Mouse (Mus musculus): ENCODE data around the gene Zfp553.
A peak's percentile ranks its signal among the peaks of the same experiment; 100 is the strongest.
"Not testable (repeated sequence)": the region's sequence is repeated elsewhere in the genome, so short reads cannot be mapped to it uniquely, and the experiment has no call there.

Zfp553 gene

DNA sequence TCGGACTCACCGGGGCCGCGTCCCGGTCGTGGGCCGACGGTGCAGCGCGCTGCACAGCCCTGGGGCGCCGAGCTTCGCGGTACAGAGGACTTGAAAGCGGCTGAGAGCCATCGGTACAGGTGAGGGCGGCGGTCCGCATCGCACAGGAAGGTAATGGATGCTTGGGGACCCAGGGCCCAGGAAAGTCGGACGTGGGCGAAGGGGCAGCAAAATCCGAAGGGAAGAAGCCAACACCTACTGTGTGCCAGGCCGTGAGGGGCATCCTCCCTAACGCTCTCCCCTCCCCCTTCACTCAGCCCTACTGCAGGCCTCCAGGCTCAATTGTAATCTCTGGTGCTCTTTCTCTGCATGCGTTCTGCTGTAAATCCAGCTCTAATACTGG lies 498 bp downstream of the Zfp553 start:
- no peak for DNase-seq (ENCODE audit: low spot score)

DNA sequence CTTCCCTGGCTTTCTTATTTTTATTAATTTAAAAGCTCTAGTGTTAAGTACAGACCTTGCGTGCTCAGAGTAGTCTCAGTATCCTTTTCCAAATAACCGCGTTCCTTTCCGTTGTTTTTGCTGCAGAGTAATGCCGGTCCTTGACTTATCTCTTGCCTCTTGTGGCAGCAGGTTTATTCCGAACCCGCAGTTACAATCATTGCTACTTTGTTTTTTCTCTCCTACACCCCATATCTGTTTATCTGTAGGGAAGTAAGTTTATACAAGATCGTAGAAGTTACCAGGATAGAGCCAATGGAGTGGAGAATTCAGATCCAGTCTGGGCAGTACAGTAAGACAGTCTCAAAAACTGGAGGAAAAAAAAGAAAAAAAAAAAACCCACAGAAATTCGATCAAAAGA lies 904 bp downstream of the Zfp553 start:
- DNase-seq (ENCODE audit: low spot score): no peak

DNA sequence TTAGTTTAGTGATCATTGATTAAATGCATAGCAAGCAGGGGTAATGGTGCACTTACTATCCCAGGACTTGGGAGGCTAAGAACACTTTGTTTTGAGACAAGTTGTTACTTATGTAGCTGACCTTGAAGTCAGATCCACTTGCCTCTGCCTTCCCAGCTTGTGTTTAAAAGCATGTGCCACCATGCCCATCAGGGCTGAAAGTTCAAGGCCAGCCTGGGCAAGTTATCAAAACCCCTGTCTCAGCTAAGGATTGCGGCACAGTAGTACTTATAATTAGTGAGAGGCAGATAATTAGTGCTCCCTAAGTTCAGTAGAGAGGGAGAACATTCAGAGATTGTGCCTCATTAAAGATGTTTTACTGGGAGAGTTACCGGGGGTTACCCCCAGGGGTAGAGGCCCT lies 1.9 kb downstream of the Zfp553 start:
- no peak for DNase-seq (ENCODE audit: low spot score)

DNA sequence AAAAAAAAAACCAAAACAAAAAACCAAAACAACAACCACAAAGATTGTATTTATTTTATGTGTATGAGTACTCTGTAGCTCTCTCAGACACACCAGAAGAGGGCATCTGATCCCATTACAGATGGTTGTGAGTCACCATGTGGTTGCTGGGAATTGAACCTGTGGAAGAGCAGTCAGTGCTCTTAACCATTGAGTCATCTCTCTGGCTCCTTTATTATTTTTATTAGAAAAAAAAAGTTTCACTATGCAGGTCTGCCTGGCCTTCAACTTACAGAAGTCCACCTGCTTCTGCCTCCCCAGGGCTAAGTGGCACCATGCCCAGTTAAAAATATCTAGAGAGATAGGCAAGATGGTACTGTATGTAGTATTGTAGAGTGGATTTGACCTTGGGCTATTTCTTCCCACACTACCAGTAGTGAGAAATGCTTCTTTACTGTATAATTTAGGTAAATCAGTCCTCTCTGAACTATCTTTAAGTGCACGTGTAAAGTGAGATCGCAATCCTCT lies 10.6 kb downstream of the Zfp553 start:
- no peak for DNase-seq (ENCODE audit: low spot score)

DNA sequence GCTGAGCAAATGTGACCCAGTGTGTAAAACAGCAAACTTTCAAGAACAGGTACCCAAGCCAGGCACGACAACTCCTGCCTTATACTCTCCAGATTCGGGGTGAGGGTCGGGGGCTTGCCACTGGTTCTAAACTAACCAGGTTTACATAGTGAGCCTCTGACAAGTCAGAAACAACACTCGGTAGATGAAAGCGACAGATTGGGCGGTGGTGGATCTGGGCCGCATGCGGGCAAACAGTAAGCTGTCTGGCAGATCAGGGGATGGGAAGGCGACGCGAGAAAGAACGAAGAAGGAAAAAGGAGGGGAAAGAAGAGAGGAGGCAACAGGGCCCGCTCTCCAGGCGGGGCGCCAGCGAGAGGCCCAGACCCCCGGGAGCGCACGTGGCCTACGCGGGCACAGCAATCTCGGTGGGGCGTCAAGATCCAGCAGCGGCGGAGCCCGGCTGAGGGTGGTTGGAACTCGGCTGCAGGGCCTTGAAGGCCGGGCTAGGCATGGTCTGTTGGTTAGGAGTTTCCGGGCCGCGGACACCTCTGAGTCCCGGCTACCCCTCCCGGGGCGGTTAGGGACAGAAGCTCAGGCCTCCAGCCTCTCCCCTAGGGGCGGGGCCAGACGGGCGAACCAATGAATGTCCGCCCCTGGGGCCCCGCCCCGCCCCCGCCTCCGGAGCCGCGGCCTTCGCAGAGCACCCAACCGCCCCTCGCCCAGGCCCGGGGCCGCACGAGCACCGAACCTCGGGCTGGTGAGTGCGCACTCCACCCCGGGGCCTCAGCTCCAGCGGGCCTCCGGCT lies 11.2 kb downstream of the Zfp553 start, which contains the start of gene Zfp771:
Zfp771 (plus strand) TSS at position 405 of the 788 bp plus-strand sequence.
- DNase-seq (ENCODE audit: low spot score): peak; percentile 76

DNA sequence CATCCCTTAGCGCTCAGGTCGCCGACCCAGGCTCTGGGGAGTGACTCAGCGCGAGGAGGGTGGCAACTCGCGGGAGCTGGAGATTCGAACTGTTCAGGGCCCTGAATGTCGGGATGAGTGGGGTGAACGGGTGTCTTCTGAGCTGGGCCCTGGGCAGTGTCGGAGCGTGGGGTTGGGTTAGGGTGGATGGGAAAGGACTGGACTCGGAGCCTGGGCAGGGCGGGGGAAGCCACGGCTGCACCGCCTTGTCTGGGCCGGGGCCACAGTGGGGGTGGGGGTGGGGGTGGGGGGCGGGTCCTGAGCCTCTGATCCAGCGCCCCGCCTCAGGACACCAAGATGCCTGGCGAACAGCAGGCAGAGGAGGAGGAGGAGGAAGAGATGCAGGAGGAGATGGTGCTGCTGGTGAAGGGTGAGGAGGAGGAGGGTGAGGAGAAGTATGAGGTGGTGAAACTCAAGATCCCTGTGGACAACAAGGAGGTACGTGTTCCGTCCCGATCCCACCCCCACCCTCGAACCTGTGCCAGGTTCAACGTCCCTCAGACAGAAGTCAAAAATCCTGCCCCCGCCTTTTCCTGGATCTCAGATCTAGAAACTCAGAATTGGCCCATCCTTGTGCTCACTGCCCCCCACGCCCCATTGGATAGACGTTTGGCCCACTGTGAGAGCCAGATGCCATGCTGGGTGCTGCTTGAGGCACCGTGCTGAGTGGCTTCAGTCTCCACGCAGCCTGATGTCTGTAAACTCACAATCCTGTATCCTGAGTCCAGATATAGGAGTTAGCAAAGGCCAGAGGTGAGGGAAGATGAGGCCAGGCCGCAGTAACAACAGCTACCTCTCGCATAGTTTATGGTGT lies 12.0 kb downstream of the Zfp553 start:
- no peak for DNase-seq (ENCODE audit: low spot score)

DNA sequence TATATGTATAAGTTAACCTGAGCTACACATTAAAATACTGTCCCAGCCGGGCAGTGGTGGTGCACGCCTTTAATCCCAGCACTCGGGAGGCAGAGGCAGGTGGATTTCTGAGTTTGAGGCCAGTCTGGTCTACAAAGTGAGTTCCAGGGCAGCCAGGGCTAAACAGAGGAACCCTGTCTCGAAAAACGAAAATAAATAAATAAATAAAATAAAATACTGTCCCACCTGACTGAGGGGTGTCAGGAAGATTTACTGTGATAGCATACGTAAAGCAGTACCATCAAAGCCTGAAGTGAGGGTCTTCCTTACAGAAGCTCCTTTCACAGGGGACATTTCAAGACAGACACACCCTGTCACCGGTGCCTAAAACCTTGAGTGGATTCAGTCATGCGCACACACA lies 17.6 kb downstream of the Zfp553 start:
- DNase-seq (ENCODE audit: low spot score): not testable (repeated sequence)

DNA sequence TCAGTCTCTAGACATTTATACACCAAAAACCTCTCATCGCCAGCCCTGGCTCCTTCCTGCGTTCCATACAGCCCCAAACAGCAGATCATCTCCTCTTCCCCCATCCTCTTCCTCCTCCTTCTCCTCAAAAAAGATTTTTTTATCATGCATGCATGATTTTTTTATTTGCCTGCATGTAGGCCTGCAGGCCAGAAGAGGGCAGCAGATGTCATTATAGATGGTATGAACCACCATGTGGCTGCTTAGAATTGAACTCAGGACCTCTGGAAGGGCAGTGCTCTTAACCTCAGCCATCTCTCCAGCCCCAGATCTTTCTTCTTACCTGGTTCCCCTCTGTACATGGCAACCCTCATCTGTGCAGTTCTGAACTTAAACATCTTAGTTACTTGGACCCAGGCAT lies 19.6 kb downstream of the Zfp553 start:
- no peak for DNase-seq (ENCODE audit: low spot score)

DNA sequence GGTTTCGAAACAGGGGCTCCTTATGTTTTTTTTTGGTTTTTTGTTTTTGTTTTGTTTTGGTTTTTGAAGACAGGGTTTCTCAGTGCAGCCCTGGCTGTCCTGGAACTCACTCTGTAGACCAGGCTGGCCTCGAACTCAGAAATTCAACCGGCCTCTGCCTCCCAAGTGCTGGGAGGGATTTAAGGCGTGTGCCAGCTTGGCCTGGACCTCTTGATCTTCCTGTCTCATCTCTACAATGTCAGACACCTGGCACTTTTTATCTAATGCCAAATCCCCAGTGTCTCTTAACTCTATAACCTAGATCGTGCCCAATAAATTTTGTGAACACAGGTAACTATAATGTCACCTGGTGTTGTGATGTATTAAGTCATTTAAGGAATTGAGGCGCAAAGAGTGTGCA lies 20.5 kb downstream of the Zfp553 start:
- no peak for DNase-seq (ENCODE audit: low spot score)

DNA sequence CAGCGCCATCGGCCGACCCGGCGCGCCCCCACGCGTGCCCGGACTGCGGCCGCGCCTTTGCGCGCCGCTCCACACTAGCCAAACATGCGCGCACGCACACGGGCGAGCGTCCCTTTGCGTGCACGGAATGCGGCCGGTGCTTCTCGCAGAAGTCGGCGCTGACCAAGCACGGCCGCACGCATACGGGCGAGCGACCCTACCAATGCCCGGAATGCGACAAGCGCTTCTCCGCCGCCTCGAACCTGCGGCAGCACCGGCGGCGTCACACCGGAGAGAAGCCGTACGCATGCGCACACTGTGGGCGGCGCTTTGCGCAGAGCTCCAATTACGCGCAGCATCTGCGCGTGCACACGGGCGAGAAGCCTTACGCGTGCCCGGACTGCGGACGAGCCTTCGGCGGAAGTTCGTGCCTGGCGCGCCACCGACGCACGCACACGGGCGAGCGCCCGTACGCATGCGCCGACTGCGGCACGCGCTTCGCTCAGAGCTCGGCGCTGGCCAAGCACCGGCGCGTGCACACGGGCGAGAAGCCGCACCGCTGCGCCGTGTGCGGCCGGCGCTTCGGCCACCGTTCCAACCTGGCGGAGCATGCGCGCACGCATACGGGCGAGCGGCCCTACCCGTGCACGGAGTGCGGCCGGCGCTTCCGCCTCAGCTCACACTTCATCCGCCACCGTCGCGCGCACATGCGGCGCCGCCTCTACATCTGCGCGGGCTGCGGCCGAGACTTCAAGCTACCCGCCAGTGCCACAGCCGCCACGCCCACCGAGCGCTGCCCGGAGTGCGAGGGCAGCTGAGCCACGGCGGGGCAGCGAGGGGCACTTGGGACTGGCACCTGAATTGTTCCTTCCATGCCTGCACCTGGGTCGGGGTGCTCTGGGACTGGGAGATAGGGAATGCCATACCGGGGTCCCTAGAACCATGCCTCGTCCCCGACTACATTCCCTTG lies 21.2 kb downstream of the Zfp553 start:
- peak; percentile 79 for DNase-seq (ENCODE audit: low spot score)

DNA sequence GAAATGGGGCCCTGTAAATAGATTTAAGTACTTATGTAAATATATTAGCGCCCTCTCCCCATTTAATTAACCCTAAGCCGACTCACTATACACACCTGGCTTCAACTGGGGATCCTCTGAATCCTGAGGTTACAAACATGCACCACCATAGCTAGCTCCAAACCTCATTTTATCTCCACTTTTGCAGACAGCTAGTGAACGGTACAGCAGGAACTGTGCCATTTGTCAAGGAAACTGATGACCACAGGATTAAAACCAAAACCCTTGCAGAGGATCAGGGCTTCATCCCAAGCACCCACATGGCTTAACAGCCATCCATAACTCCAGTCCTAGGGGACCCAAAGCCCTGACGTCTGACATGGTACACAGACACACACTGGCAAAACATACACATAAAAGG lies 22.1 kb downstream of the Zfp553 start:
- DNase-seq (ENCODE audit: low spot score): no peak

DNA sequence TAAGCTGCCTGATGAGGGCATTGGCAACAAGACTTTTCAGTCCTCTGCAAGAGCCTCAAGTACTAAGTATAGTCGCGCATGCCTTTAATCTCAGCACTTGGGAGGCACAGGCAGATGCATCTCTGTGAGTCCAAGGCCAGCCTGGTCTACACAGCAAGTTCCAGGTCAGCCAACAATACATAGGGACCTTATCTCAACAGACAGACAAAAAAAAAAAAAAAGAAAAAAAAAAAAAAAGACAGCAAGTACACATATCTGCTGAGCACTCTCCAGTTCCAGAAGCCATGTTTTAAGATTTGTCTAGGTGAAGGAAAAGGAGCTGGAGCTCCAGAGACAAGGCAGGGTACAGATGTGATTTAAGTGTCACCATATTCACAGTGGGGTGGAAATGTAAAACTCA lies 23.1 kb downstream of the Zfp553 start:
- DNase-seq (ENCODE audit: low spot score): no peak

DNA sequence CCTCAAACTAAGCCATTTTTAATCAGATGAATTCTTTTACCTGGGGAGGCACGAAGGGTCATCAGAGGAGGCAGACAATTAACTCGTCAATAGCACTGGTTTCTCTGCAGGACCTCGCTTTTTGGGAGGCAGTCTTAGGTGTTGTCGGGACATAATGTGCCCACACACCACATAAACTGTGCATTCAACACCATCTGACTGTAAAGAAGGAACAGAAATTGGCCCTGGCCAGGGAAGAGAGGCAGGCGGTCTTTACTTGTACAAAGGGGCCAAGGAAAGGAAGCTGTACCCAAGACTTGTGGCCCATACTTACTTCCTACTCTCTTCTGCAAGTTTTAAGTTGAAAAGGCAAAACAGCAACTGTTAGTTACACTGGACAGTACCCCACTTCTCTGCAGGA lies 23.7 kb downstream of the Zfp553 start:
- no peak for DNase-seq (ENCODE audit: low spot score)

DNA sequence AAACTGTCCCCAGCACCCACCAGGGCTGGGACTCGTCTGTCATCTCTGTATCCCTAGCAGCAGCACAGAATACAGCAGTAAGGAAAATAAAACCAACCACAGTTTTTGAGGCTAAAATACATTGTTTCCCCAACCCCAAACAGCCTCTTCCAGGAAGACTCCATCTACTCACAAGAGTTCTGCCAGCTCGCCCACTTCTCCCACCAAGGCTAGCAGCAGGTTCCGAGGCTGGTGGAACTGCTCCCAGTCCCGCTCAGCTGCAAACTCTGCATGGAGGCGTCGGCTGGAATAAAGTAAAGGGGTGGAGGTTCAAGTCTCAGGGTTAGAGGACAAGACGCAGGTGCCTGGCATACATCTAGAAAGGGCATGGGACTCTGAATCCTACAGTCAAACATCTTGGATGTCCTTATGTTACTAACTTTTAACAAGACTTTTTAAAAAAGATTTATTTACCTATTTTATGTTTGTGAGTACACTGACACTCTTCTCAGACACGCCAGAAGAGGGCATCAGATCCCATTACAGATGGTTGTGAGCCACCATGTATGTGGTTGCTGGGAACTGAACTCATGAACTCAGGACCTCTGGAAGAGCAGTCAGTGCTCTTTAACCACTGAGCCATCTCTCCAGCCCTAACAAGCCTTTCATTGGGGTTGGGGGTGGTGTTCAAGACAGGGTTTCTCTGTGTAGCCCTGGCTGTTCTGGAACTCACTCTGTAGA lies 26.5 kb downstream of the Zfp553 start:
- no peak for DNase-seq (ENCODE audit: low spot score)

DNA sequence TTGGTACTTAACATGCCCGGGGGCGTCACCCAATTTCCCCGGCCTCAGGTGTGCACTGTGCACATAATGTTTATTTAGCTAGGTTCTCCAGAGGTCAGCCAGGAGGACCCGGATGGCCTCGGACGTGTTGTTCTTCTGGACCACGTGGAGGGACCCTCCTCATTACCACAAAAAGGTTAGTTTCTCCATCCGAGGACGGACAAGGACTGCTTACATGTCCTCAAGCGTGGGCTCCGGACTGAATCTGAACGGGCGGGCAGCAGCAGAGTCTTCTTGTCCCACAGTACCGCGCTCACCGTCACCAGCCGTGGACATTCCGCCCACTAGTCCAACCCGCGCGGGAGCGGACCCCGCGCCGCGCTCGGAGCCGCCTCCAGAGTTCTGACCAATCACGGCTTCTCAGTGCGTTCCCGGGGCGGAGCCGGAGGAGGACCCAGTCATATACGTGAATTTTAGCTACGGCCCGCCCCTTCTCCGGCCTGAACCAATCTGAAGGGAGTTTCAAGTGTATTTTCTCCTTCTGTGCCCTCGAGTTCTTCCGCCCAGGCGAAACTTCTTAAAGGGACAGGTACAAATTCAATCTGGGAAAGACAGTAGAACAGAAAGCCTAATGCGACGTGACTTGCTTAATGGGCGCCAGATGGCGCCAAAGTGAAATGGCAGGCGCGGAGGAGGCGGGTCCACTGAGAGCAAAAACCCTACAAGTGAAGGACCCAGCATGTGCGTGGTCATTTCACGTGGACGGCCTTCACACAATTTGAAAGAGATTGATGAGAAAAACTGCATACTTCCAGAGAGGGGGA lies 27.6 kb downstream of the Zfp553 start, which contains the start of gene Dctpp1:
Dctpp1 (minus strand) TSS at position 401 of the 803 bp plus-strand sequence.
- DNase-seq (ENCODE audit: low spot score): peak; percentile 85

DNA sequence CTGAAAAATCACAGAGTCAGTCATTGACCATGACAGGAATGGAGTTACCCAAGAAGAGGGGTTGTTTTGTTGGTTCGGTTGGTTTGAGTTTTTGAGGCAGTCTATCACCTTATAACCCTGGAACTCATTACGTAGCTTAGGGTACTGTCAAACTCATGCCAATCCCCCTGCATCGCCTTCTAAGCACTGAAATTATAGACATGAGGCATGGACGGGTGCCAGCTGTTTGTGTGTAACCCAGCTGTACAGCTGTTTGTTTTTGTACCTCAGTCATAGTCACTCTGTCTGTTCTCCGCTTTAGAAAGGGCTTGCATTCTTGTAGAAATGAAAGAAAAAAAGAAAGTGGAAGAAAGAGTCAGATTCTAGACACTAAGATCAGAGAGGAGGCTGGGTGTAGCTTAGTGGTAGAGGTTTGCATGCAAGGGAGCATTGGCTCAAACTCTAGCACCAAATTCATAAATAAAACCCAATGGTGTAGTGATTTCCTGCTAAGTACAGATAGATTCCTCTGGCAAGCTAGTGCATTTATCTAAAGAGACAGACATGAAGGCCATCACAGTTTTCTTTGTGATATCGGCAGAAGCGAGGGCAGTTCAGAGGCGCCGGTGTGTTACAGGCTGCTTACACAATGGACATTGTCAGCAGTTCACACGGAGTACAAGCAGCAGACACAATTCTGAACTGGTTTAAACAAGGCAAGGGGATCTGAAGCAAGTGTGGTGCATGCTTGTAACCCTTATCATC lies 29.5 kb downstream of the Zfp553 start:
- DNase-seq (ENCODE audit: low spot score): no peak

DNA sequence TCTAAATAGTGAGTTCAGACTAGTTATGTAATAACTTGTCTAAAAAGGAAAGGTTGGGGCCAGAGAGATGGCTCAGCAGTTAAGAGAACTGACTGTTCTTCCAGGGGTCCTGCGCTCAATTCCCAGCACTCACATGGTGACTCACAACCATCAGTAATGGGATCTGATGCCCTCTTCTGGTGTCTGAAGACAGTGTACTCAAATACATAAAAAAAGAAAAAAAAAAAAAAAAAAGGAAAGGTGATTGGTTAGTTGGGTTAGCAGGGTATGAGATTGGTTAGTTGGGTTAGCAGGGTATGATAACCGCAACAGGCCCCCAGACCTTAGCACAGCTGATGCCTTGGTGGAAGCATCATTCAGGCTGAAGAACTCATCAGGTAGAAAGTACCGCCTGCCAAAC lies 30.7 kb downstream of the Zfp553 start:
- DNase-seq (ENCODE audit: low spot score): no peak

DNA sequence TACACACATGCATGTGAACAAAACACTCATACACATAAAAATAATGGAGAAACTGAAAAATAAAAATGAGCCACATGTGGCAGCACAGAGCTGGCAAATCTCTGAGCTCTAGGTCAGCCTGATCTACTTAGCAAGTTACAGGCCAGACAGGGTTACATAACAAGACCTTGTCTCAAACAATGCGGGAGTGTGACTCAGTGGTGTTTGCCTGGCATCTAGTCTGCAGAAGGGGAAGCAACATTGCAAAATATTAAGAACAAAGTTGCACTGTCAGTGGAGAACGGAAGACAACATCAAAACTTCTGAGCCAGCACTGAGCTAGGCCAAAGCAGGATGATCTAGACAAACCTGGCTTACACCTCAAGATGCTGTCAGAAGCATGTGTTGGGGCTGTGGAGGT lies 37.4 kb downstream of the Zfp553 start:
- no peak for DNase-seq (ENCODE audit: low spot score)

DNA sequence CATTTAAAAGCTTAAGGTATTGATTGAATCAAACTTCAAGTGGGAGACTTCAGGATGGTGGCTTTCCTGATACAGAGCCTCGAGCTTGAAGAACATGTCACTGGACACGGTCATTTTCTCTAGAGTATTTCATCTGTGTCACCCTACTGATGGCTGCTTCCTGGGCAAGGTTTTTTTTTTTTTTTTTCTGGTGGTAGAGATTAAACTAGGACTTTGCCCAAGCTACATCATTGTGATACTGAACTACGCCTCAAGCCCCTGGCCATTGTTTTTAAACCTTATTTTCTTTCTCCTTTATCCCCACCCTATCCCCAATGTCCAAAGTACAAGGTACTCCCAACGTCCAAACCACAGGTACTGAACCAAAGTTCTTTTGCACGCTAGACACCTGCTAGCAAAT lies 37.8 kb downstream of the Zfp553 start:
- no peak for DNase-seq (ENCODE audit: low spot score)

DNA sequence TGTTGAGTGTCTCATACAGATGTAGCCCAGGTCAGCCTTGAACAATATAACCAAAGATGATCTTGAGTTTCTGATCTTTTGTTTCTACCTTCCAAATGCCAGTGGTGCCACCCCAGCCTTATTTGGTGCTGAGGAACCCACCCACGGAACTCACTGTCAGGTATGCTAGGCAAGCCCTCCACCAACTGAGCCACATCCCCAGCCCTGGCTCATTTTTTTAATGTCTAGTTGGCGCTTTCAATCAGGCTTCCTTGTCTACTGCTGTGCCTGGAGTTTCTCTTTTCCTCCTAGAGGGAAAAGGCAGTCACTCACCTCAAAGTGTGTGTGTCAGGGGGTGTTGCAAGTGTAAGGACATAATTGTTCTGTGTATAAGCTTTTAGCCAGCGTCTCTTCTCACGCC lies 38.2 kb downstream of the Zfp553 start:
- no peak for DNase-seq (ENCODE audit: low spot score)

Measured in urinary bladder, postnatal 10 days (tissue).